Mouse (Mus musculus): ENCODE measurements around the gene Cdh13.

GRCm38 (mm10) chr8:118956109-118956508 lies 672.6 kb downstream of the Cdh13 start:
- TF ChIP-seq CTCF (IDR thresholded peaks at IDR 0.05; ENCODE audit: insufficient read depth, low read length): no peak
- TF ChIP-seq POLR2A (IDR thresholded peaks at IDR 0.05; ENCODE audit: borderline replicate concordance, extremely low read depth, low read depth, low read length): no peak
